Mouse (Mus musculus): ENCODE results near the gene Mrps30.

DNA sequence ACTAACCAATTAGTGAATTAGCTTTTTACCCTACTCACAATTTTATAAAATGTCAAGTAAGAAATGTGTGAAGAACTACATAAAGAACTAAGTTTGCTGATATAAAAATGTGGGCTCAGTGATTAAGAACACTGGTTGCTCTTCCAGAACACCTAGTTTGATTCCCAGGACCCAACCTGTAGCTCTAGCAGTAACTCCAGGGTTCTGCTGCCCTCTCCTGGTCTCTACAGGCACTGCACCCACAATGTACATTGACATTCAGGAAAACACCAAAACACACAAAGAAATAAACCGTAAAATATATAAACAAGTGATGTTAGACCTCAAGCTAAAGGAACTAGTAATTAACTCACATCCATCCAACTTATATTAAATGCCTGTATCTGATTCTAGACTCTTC, 7.9 kb downstream of the Mrps30 start:
- peak; percentile 56; the same call in 1 of the 2 replicates for TF ChIP-seq CTCF (IDR thresholded peaks at IDR 0.05; ENCODE audit: control insufficient read depth, insufficient read depth, insufficient replicate concordance, low read depth, low read length)
- TF ChIP-seq POLR2A (IDR thresholded peaks at IDR 0.05; ENCODE audit: control insufficient read depth, low read depth, low read length) = no peak

All from testis, adult 2 months (tissue).